Mouse (Mus musculus): Measurements from ENCODE around the gene Zfp9. TPM values are rescaled to one million over a fixed set of nuclear protein-coding genes. Genes with fewer than 3 reads are reported as not detected.

The Zfp9 gene
- 1 to 10 TPM in 1 of 2 experiments, under 1 TPM in 1; 0.16 to 3.7 TPM for polyA plus RNA-seq (2012; fragmentation: generic; extraction: Trizol)

GRCm38 (mm10) chr6:118478957-118479708 lies at the start of gene Zfp9:
Gene Zfp9, minus strand, starts transcription at chr6:118479320.

GRCm38 (mm10) chr6:118455042-118455631 lies 24.0 kb downstream of the Zfp9 start, which contains the start of gene Zfp248:
Gene Zfp248, minus strand, starts transcription at chr6:118455528.

GRCm38 (mm10) chr6:118419050-118419920 lies 59.8 kb downstream of the Zfp9 start, which contains the start of gene Bms1:
Gene Bms1, minus strand, starts transcription at chr6:118419474.

Other genes starting within 250 kb of the Zfp9 start
- 10 to 100 TPM in 1 of 2 experiments, 1 to 10 TPM in 1; 2.7 to 13.0 TPM for gene Bms1, start 59.8 kb downstream of the Zfp9 start, polyA plus RNA-seq (2012; fragmentation: generic; extraction: Trizol)
- 1 to 10 TPM in 1 of 2 experiments, under 1 TPM in 1; 0.97 to 2.6 TPM for gene Zfp248, start 23.8 kb downstream of the Zfp9 start, polyA plus RNA-seq (2012; fragmentation: generic; extraction: Trizol)
- under 1 TPM; 0.15 to 0.86 TPM for gene Ankrd26, start 82.9 kb upstream of the Zfp9 start, polyA plus RNA-seq (2012; fragmentation: generic; extraction: Trizol)